Mouse (Mus musculus) ES-CJ7 (cell line): ENCODE results near the gene Dguok.

Experiments used
- DNase-seq: peaks from one replicate; pipeline ENCODE4 v3.0.0; 2011; ENCODE audit warnings: low read depth, low spot score

The Dguok gene

GRCm38 (mm10) chr6:83456131-83456983 is 50.4 kb downstream of the Dguok start:
- peak; percentile 23 for DNase-seq

DNA sequence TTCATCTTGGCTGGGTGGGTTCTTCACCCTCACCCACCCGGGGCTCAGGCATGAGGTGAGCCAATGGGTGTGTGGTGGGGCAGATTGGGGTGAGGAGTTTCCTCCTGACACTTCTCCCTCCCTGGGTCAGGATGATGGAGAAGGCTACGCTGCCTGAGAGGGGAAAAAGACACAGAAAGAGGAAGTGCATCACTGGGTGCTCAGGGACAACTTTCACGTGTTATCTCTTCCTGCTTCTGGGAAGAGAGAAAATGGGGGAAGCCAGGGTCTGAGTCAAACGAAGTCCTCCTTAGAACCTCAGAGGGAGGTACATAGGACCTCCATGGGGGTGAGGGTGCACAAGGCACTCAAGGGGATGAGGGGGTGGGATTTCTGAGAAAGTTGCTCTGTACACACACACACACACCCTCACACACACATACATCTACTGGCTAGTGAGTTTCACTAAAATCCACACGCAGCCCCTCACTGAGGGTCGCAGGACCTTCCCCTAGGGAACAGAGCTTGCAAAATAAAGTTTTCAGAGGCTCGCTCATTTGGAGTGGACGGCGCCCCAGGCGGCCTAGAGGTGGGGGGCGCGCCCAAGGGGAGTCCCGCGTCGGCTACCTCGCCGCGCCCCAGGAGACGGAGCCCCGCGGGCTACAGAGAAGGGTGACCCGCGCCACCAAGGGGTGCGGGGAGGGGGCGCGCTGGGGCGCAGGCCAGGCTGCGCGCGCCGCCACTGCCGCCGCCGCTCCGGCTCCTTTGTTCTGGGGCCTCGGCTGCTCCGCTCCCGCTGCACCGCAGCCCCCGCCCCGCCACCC is 51.2 kb downstream of the Dguok start:
- peak; percentile 15 for DNase-seq

GRCm38 (mm10) chr6:83453706-83454105 is 53.1 kb downstream of the Dguok start:
- DNase-seq = no peak

DNA sequence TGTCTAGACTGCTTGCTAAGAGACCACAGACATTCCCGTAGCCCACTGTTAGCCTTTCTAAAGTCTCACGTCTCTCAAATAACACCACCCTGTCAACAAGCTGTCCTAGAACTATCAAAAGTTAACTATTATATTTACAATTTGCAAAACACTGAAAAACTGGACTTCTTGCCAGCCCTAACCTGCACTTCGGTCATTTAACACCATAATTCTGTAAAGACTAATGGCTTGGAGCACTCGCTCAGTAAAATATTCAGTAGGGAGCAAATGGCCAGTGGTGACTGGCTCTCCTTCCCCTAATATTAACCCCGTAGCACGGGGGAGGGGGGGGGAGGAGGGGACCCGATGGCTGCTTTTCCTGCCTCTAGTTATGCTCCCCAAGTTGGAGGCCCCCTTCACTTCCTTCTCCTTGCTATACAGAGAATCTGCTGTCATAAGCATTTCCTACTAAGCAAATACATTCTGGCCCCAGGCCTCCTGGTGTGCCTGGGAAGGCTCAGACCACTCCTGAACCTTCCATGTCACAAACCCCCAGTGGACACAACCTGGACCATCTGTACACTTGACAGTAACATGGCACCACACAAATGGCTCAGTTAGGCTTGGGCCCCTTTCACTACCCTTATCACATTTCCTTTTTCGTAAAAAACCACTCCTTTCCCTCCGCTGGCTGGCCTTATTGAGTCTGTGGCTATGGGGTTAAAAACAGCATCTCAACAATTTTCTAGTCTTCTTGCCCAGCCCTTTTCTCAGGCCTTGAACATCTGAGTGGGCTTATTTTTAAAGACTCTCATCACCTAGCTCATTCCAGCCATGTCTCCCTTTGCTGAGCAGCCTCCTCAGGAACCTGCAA is 56.1 kb downstream of the Dguok start:
- no peak for DNase-seq

- no peak for DNase-seq
These were observed 57.3 kb downstream of the Dguok start for GRCm38 (mm10) chr6:83449440-83449839.

DNA sequence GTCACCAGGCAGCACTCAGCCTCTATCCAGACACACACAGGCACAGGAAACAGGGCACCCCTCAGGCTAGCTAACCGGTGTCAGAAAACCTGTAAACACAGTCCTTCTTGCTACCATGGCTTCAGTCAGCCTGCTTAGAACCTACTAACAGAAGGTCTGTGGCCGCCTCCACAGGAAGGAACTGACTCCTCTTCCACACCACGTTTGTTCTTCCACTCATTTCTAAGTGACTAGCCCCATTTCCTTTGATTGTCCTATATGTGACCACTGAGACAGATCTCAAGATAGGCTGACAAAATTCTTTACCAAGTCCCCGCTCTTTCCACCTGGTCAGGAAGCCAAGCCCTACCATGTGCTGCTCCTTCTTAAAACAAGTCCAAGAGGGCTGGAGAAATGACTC is 57.9 kb downstream of the Dguok start:
- no peak for DNase-seq

DNA sequence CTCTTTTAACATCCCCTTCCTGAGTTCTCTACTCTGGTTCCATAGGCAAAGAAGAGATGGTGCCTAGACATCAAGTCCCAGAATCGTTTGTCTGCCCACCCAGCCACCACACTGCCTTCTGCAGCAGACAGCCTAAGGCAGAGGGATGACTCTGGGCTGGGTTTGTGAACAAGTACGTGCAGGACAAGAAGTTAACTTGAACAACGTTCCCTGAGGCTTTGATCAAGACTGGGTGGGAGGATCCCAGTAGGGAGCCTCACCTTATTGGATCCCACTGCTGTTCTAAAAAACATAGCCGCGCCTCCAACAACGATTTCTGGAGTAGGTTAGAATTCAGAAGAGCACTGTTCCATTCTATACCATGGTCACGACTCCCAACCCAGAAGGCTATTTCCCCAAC is 59.7 kb downstream of the Dguok start:
- DNase-seq = no peak

- no peak for DNase-seq
These were observed 61.0 kb downstream of the Dguok start for GRCm38 (mm10) chr6:83445796-83446195.

GRCm38 (mm10) chr6:83443441-83444340 is 63.1 kb downstream of the Dguok start:
- no peak for DNase-seq

DNA sequence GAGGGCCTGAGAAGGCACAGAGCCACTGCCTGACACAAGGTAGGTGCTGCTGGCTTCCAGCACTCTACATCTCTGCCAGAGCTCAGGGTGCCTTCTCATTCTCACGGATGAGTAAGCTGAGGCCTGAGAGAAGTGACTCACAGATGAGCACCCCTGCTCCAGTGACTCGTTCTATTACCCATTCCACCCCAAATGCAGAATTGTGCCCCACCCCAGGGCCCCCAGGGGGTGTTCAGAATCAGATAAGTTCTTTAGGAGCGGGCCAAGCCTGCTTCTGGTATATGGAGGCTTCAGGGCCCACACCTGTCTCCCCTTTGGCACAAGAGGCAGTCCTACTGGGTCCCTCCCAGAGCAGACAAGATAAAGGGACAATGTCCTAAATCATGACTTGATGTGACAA is 64.1 kb downstream of the Dguok start:
- DNase-seq = no peak

GRCm38 (mm10) chr6:83441259-83442061 is 65.3 kb downstream of the Dguok start:
- peak; percentile 48 for DNase-seq

DNA sequence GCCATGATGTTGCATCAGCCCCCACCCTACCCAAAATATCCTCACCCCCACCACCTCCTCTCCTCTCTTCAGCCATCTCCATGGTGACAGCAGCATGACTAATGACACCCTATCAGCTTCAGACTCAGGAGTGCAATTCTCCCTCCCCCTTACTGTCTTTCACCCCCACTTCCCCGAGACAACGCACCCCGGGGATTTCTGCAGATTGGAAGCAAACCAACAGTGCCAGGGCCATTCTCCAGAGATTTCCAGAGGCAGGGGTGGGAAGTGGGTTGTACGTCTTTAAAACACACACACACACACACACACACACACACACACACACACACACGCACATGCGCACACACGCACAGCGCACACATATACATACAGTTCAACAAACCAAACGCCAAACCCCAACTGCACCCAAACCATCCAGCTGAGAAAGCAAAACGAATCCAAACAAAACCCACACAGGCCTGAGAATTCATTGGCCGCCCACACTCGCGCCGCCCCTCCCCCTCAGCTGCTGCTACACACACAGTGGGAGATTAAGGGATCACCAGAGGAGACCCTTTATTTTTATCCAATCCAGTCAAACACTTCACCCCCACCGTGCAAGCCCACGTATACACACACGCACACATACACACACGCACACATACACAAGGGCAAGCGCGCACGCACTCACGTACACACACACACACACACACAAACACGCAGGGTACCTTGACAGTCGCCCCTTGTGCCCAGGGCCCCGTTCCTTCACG is 66.1 kb downstream of the Dguok start:
- peak; percentile 19 for DNase-seq

GRCm38 (mm10) chr6:83440197-83440509 is 66.6 kb downstream of the Dguok start:
- no peak for DNase-seq

DNA sequence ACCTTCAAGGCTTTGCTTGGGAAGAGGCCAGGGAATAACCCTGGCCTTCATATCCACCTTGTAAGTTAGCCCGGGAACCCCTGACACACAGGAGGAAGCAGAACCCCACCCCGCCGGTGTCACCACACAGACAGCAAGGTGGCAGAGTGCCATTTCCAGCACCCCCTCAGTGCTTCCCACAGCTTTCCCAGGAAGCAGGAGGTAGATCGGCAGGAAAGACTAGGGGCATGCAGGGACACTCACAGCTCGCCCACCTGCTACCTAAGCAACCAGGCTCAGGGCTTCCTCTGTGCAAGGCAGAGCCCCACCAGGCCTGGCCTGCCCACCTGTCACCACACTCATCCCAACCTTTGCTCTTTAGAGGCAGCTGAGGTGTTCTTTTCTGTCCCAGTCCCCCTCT is 67.0 kb downstream of the Dguok start:
- DNase-seq = no peak

DNA sequence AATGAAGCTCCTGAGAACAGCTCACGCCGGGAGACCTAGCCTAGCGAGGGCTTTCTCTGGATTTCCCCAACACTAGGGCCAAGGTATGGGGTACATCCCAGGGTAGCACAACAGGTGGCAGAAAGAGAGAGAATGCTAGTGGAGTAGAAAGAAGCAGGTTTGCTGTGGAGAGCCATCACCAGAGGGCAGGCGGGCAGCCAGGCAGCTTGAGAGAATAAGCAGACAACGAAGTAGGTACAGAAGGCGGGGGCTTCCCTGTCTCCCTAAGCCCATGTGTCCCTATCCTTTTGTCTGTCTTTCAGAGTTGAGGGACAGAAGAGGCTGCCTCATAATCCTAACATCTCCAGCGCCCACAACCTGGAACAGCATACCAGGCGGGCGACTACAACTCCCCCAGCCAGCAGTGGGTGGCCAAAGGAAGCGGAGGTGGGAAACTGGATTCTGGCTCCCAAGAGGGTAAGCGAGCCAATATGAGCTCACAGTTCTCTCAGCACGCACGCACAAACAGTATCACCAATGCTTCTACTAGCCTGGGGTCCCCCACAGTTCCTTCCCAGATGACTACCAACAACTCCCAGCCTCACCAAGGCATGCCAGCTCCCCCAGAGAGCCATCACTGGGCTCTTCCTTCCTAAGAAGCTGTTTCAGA is 67.5 kb downstream of the Dguok start:
- no peak for DNase-seq

DNA sequence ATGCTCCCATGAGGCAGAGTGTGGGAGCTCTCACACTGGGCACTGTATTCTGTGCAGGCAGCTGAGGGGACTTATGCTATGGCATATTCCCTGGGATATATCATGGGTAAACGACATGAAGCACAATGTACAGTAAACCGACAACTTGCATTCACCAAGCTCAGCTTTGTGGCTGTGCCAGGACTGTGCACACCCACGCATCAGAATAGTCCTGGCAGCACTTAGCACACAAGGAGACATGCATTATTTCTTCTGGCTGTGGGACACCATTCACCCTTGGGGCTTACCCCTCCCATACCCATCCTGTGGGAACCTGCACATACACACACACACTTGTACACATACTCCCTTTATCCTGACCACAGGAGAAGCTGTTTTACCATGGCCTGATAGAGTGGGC is 68.2 kb downstream of the Dguok start:
- DNase-seq = no peak

- DNase-seq = no peak
These were observed 69.0 kb downstream of the Dguok start for GRCm38 (mm10) chr6:83437802-83438201.

GRCm38 (mm10) chr6:83437225-83437624 is 69.5 kb downstream of the Dguok start:
- no peak for DNase-seq

- no peak for DNase-seq
These were observed 70.2 kb downstream of the Dguok start for GRCm38 (mm10) chr6:83436547-83436946.
